Mouse (Mus musculus): ENCODE results near the gene Rbpj. TPM values are rescaled to one million over a fixed set of nuclear protein-coding genes. Genes with fewer than 3 reads are reported as not detected.
A peak's percentile ranks its signal among the peaks of the same experiment; 100 is the strongest.
"Not testable (repeated sequence)": the region's sequence is repeated elsewhere in the genome, so short reads cannot be mapped to it uniquely, and the experiment has no call there.

Gene Rbpj
- polyA plus RNA-seq, 1 experiment from 2014 or later: 65.5 TPM

DNA sequence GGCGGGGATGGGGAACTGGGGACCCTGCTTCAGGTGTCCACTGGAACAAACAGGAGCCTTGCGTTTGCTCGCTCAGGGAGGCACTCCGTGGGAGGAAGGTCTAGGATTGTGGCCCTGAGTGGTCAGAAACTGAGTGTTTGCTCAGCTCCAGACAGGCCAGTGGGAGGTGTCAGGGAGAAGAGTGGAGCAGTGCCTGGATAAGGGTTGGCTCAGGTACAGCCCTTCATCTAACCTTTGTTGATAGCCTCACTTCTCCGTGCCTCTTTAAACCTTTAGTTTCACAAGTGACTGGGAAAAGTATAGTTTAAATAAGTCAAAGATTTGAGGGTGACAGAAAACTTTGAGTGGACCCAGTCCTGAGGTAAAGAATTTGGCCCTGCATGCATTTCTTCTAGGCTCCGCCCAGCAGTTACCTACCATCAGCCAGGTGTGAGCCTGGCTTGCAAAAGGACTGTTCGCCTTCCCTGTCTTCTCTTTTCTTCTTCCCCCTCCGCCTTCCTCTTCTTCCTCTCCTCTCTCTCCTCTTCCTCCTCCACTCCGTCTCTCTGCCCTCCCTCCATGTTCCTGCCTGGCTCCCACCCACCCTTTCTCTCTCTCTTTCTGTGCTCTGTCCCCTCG lies 204.5 kb downstream of the Rbpj start:
- 91% methylated on average over 10 of the region's 10 CpGs for WGBS

DNA sequence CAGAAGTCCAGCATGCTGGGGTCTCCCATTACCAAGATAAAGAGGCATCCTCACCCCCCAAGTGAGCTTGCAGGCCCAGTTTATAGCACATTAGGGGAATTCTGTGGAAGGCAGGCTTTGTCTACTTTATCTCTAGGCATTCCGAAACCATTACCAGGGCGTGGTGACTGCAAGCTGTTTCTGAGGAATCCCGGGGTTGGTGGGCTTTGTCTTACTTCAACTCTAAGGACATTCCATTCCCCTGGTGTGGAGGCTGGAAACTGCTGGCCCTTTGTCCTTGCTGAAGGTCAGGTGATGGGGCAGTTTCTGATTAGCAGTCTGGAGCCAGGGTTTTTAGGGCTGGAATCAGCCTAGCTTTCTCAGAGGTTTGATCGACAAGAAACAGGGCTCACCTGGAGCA lies 205.6 kb downstream of the Rbpj start:
- H3K9me3 ChIP-seq: no peaks in the 10 kb centered on the region
- ATAC-seq (ENCODE audit: low FRiP score, low read depth): 0 out of 2 replicates have a peak, but pooled peaks have one; percentile 4
- no peak overlapping the region for H3K4me2 ChIP-seq (replicated peaks)
- no peaks in the 10 kb centered on the region for H3K4me1 ChIP-seq
- no peak overlapping the region for H3K27ac ChIP-seq (replicated peaks)
- no peaks in the 10 kb centered on the region for H3K36me3 ChIP-seq
- no peaks in the 10 kb centered on the region for H3K27me3 ChIP-seq
- no peak overlapping the region for H3K9ac ChIP-seq (replicated peaks)
- H3K4me3 ChIP-seq: no peak overlapping the region
- 64% methylated on average over 4 of the region's 4 CpGs for WGBS

More for the DNA sequence above, 204.5 kb downstream of the Rbpj start:
- Histone ChIP-seq H3K27ac (replicated peaks) (no peak overlapping the region), H3K27me3 (no peaks in the 10 kb centered on the region), H3K4me2 (replicated peaks) (no peak overlapping the region), H3K4me1 (no peaks in the 10 kb centered on the region), H3K36me3 (no peaks in the 10 kb centered on the region), H3K9ac (replicated peaks) (no peak overlapping the region), H3K4me3 (no peak overlapping the region), H3K9me3 (no peaks in the 10 kb centered on the region)
- ATAC-seq (ENCODE audit: low FRiP score, low read depth): no peak

DNA sequence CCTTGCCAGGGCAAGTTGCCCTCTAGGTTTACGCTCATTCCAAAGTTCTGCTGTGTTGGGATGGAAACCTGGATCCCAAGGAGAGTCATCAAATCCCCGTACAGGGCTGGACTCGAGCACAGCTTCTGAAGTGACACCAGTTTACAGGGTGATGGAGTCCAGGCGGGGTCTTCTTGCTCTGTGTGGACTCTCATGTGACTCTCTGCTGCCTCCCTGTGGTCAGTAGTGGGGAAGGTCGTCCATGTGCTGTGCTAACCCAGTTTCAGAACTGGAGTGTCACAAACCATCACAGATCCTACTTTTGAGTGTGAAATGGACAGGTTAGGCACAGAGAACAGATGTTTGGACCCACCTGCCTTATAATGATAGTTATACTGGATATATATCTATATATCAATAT lies 206.4 kb downstream of the Rbpj start:
- Histone ChIP-seq H3K4me3 (no peak overlapping the region), H3K9ac (replicated peaks) (no peak overlapping the region), H3K4me2 (replicated peaks) (no peak overlapping the region), H3K36me3 (no peaks in the 10 kb centered on the region), H3K27me3 (no peaks in the 10 kb centered on the region), H3K9me3 (no peaks in the 10 kb centered on the region), H3K4me1 (no peaks in the 10 kb centered on the region), H3K27ac (replicated peaks) (no peak overlapping the region)
- ATAC-seq (ENCODE audit: low FRiP score, low read depth): peak; percentile 87
- 33% methylated on average over 5 of the region's 5 CpGs for WGBS

DNA sequence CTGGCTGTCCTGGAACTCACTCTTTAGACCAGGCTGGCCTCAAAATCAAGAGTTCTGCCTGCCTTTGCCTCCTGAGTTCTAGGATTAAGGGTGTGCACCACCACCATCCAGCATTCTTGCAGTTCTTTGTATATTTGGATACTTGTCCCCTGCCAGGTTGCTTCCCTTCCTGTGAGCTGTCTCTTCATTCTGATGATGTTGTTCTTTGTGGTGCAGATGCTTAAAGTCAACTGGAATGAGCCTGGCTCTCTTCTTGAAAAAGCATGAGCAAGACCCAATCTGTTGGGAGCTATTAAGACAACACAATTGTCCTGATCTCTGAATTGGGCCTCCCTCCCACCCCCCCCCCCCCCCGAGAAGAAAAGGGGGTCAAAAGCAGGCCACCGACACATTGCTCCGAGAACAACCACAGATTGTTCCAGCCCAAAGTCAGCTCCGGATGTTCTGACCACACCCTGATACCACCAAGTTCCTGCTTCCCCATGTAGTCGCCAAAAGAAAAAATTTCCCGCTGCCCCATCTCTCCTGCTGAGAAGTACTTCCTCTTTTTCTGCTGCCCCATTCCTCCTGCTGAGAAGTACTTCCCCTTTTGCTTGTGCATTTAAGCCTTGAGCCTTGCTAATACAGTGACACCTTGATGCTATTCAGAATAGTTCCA lies 207.7 kb downstream of the Rbpj start:
- not testable (repeated sequence) for H3K4me2 ChIP-seq (replicated peaks); H3K4me3 ChIP-seq; ATAC-seq (ENCODE audit: low FRiP score, low read depth); H3K4me1 ChIP-seq; H3K27me3 ChIP-seq; H3K9ac ChIP-seq (replicated peaks); H3K36me3 ChIP-seq; H3K27ac ChIP-seq (replicated peaks); H3K9me3 ChIP-seq
- WGBS: 95% methylated on average over 5 of the region's 6 CpGs

DNA sequence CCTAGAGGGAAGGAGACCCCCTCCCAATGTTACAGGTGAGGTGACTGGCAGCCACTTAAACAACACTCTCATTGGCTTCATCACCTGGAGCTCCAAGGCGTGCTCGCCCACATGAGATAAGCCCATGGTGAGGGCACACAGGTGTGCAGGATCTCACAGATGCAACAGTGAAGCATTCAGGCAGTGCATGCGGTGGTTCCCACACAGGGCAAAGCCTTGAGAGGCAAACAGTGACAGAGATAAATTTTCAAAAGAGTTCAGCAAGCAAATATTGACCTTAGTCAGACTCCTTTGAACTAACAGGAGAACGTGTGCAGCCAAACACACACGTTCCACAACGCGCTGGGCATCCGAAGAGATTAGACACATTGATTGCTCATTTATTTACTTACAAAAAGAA lies 210.7 kb downstream of the Rbpj start:
- no peaks in the 10 kb centered on the region for H3K4me1 ChIP-seq
- H3K27ac ChIP-seq (replicated peaks): no peak overlapping the region
- no peaks in the 10 kb centered on the region for H3K27me3 ChIP-seq
- no peak overlapping the region for H3K9ac ChIP-seq (replicated peaks)
- no peak overlapping the region for H3K4me2 ChIP-seq (replicated peaks)
- no peaks in the 10 kb centered on the region for H3K36me3 ChIP-seq
- no peak for ATAC-seq (ENCODE audit: low FRiP score, low read depth)
- no peak overlapping the region for H3K4me3 ChIP-seq
- no peaks in the 10 kb centered on the region for H3K9me3 ChIP-seq
- WGBS: 89% methylated on average over 8 of the region's 8 CpGs

DNA sequence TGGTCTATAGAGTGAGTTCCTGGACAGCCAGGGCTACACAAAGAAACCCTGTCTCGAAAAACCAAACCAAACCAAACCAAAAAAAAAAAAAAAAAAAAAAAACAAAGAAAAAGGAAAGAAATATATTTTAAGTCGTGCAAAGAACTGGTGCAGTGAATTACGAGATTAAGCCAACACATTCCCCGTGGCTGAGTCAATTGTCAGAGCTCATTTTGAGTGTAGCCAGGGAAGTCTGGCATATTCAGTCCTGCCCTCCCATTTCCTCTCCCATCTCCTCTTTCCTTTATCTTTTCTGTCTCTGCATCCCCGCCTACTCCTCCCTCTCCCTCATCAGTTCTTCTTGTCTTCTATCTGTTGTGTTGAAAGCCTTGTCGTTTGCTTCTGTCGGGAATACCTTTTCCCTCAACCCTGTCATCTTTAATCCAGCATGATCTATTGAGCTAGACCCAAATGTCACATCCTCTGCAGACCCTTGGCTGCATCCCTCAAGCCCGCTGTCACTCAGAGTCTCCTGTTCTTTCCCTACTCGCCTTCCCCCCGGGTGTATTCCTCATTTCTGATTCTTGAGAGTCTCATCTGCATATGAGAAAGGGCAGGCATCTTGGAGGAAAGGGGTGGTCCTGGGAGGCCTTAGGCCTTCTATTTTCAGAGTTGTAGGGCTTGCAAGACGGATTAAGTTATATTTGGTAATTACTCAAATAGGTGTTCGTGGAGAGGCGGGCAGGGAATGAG lies 212.2 kb downstream of the Rbpj start:
- no peaks in the 10 kb centered on the region for H3K36me3 ChIP-seq
- 54% methylated on average over 13 of the region's 13 CpGs for WGBS
- no peak for ATAC-seq (ENCODE audit: low FRiP score, low read depth)
- H3K27me3 ChIP-seq: no peaks in the 10 kb centered on the region
- H3K27ac ChIP-seq (replicated peaks): no peak overlapping the region
- H3K9me3 ChIP-seq: no peaks in the 10 kb centered on the region
- no peaks in the 10 kb centered on the region for H3K4me1 ChIP-seq
- H3K9ac ChIP-seq (replicated peaks): no peak overlapping the region
- no peak overlapping the region for H3K4me2 ChIP-seq (replicated peaks)
- H3K4me3 ChIP-seq: no peak overlapping the region

DNA sequence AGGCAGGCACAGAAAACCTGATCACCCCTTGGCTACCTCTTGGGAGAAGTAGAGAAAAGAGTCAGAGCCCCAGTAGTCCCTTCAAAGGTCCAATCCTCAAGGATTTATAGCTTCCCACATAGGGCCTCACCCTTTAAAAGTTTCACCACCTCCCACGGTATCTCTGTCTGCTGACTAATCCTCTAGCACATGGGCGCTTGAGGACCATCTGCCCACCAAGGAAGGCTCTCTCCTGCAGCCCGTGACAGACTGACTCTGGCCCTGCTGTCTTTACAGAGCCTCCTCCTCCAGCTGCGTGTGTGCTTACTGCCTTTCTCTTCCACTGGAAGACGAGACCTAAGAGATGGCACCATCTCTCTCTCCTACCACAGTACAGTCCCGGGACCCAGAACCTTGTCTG lies 213.7 kb downstream of the Rbpj start:
- Histone ChIP-seq H3K4me2 (replicated peaks) (no peak overlapping the region), H3K27me3 (no peaks in the 10 kb centered on the region), H3K4me3 (no peak overlapping the region), H3K9ac (replicated peaks) (no peak overlapping the region), H3K27ac (replicated peaks) (no peak overlapping the region), H3K36me3 (no peaks in the 10 kb centered on the region), H3K4me1 (no peaks in the 10 kb centered on the region), H3K9me3 (no peaks in the 10 kb centered on the region)
- no peak for ATAC-seq (ENCODE audit: low FRiP score, low read depth)
- 79% methylated on average over 6 of the region's 6 CpGs for WGBS

DNA sequence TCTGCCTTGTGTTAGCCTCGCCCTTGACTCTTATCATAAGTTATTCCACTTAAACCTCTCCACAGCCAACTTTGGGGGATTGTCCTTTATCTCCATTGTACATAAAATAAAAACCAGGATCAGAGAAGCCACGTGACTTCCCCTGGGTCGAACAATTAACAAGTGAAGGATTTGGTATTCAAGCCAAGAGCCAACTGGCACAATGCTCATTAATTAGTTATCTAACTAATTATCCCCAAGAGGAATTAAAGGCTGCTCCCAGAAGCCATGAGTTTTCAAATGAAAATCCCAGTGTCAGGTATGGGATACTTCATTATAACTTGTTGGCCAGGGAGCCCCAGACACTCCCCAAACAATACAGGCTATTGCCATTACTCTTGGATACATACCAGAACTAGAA lies 218.0 kb downstream of the Rbpj start:
- no peaks in the 10 kb centered on the region for H3K9me3 ChIP-seq
- no peaks in the 10 kb centered on the region for H3K27me3 ChIP-seq
- H3K4me1 ChIP-seq: no peaks in the 10 kb centered on the region
- no peaks in the 10 kb centered on the region for H3K36me3 ChIP-seq
- ATAC-seq (ENCODE audit: low FRiP score, low read depth): no peak
- H3K9ac ChIP-seq (replicated peaks): no peak overlapping the region
- H3K4me2 ChIP-seq (replicated peaks): no peak overlapping the region
- no peak overlapping the region for H3K27ac ChIP-seq (replicated peaks)
- 68% methylated on average over 3 of the region's 3 CpGs for WGBS
- no peak overlapping the region for H3K4me3 ChIP-seq

DNA sequence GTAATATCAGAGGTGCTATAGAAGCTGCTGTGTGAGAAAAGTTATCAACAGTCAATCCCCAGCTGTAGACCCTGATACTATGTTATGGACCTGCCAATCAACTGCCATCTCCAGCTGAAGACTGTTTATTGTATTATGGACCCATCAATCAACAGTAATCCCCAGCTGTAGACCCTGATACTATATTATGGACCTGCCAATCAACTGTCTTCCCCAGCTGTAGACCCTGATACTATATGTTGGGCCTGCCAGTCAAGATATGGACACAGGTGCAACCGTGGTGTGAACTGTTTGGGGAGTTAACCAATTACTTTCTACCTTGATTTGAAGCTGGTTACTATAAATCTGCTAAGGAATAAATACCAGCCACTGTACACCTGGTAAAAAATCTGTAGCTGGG lies 218.5 kb downstream of the Rbpj start:
- H3K36me3 ChIP-seq: no peaks in the 10 kb centered on the region
- no peak overlapping the region for H3K4me3 ChIP-seq
- H3K4me2 ChIP-seq (replicated peaks): no peak overlapping the region
- H3K4me1 ChIP-seq: no peaks in the 10 kb centered on the region
- H3K9ac ChIP-seq (replicated peaks): no peak overlapping the region
- ATAC-seq (ENCODE audit: low FRiP score, low read depth): no peak; the same call in 1 of the 2 replicates
- no peak overlapping the region for H3K27ac ChIP-seq (replicated peaks)
- 79% methylated on average over 1 of the region's 1 CpGs for WGBS
- no peaks in the 10 kb centered on the region for H3K9me3 ChIP-seq
- no peaks in the 10 kb centered on the region for H3K27me3 ChIP-seq

DNA sequence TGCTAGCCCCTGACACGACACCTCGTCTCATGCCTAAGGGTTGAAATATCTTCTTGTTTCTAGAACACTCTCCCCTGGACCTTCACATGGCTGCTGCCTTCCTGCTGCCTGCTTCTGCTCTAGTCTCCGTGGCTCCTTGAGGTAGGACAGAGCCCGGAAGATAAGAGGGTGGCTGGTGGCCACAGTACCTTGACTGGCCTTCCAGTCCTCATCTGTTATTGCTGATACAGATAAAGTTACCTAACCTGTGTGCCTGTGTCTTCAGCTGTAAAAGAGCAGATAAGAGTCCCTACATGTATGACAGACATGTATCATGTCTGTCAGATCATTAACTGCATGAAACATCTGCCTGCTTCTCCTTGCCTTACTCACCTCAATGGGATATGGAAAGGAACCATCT lies 219.7 kb downstream of the Rbpj start:
- Histone ChIP-seq H3K27me3 (no peaks in the 10 kb centered on the region), H3K27ac (replicated peaks) (no peak overlapping the region), H3K9me3 (no peaks in the 10 kb centered on the region), H3K9ac (replicated peaks) (no peak overlapping the region), H3K36me3 (no peaks in the 10 kb centered on the region), H3K4me1 (no peaks in the 10 kb centered on the region), H3K4me3 (no peak overlapping the region), H3K4me2 (replicated peaks) (no peak overlapping the region)
- no peak for ATAC-seq (ENCODE audit: low FRiP score, low read depth)
- WGBS: 86% methylated on average over 4 of the region's 4 CpGs

DNA sequence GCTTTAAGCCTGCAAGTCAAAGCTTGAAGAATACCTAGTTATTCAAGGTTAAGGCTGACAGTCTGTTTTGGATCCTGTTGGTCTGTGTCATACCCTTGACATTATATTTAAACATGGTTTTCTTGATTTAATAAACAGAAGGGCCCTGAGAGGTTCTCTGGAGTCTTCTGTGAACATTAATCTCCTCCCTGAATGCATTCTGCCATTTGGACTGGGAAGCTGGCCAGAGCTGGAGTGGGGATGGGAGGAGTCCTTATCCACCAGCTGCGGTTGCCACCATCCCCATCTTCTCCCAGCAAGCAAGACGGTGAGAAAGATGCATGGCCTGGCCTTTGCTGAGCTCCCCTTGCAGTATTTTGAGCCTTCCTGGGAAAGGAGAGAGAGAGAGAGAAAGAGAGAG lies 220.4 kb downstream of the Rbpj start:
- Histone ChIP-seq H3K4me3 (no peak overlapping the region), H3K4me1 (no peaks in the 10 kb centered on the region), H3K36me3 (no peaks in the 10 kb centered on the region), H3K9me3 (no peaks in the 10 kb centered on the region), H3K27me3 (no peaks in the 10 kb centered on the region), H3K9ac (replicated peaks) (no peak overlapping the region), H3K27ac (replicated peaks) (no peak overlapping the region), H3K4me2 (replicated peaks) (no peak overlapping the region)
- no peak for ATAC-seq (ENCODE audit: low FRiP score, low read depth)
- WGBS: 78% methylated on average over 2 of the region's 2 CpGs

DNA sequence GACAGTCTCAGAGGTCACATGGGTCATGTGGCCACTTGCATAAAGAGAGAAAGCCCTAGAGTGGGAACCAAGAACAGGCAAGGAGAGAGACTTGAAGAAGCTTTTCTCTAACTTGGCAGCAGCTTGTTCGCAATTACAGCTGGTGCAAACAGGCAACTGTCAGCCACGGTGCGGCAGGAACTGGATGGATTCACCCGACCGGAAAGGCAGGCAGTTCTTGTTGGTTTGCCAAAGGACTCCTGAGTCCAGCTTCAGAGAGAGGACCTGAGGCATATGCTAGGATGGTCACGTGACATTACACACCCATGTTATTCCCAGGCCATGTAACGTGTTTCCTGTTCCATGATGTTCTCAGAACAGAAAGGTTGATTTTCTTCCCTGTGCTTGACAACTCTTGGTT lies 222.4 kb downstream of the Rbpj start:
- no peaks in the 10 kb centered on the region for H3K4me1 ChIP-seq
- no peaks in the 10 kb centered on the region for H3K9me3 ChIP-seq
- H3K4me2 ChIP-seq (replicated peaks): no peak overlapping the region
- H3K27ac ChIP-seq (replicated peaks): no peak overlapping the region
- no peaks in the 10 kb centered on the region for H3K36me3 ChIP-seq
- no peak overlapping the region for H3K4me3 ChIP-seq
- no peak for ATAC-seq (ENCODE audit: low FRiP score, low read depth)
- no peaks in the 10 kb centered on the region for H3K27me3 ChIP-seq
- WGBS: 82% methylated on average over 7 of the region's 7 CpGs
- no peak overlapping the region for H3K9ac ChIP-seq (replicated peaks)

All from midbrain, embryonic 12.5 days (tissue).